Mouse (Mus musculus): ENCODE results near the gene Axin2. TPM values are rescaled to one million over a fixed set of nuclear protein-coding genes. Genes with fewer than 3 reads are reported as not detected.

The Axin2 gene
- polyA plus RNA-seq, 1 experiment = 16.5 TPM

DNA sequence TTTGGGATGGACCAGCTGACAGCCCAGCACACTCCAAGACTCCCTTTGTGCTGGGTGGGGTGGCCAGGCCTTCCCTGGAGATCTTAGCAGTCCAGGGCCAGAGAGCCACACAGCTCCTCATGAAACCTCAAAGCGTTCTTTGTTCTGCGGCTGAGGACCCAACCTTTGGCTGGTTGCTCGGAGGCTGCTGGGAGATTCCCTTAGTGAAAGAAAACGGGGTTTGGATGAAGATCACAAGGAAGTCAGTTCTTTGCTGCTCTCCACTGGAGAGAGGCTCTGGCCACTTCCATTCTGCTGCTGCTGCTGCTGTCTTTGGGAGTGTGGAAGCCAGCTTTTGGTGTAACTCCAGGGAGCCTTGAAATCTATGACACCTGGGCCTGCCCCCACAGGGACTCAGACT is 53.3 kb downstream of the Axin2 start:
- Histone ChIP-seq H3K36me3 (ENCODE audit: control insufficient read depth, insufficient read depth, low read length) (no peaks in the 10 kb centered on the region), H3K4me1 (replicated peaks; ENCODE audit: control insufficient read depth, insufficient read depth, low read length) (no peaks in the 10 kb centered on the region), H3K4me3 (ENCODE audit: control insufficient read depth, insufficient read depth, low read length) (no peak overlapping the region), H3K27me3 (ENCODE audit: control insufficient read depth, insufficient read depth, low read length) (no peaks in the 10 kb centered on the region), H3K27ac (ENCODE audit: control insufficient read depth, insufficient read depth, low read length) (no peak overlapping the region)
- TF ChIP-seq POLR2A (IDR thresholded peaks at IDR 0.05; ENCODE audit: control insufficient read depth, extremely low read depth, insufficient read depth, low read length, poor library complexity) (no peak), CTCF (IDR thresholded peaks at IDR 0.05; ENCODE audit: borderline replicate concordance, control insufficient read depth, extremely low read depth, insufficient read depth, low read length, poor library complexity) (no peak)
- 82% methylated on average over 4 of the region's 4 CpGs for WGBS
- DNase-seq = no peak

- Histone ChIP-seq H3K4me1 (replicated peaks; ENCODE audit: control insufficient read depth, insufficient read depth, low read length) (no peaks in the 10 kb centered on the region), H3K27me3 (ENCODE audit: control insufficient read depth, insufficient read depth, low read length) (no peaks in the 10 kb centered on the region), H3K36me3 (ENCODE audit: control insufficient read depth, insufficient read depth, low read length) (no peaks in the 10 kb centered on the region), H3K27ac (ENCODE audit: control insufficient read depth, insufficient read depth, low read length) (no peak overlapping the region), H3K4me3 (ENCODE audit: control insufficient read depth, insufficient read depth, low read length) (no peak overlapping the region)
- TF ChIP-seq POLR2A (IDR thresholded peaks at IDR 0.05; ENCODE audit: control insufficient read depth, extremely low read depth, insufficient read depth, low read length, poor library complexity) (no peak), CTCF (IDR thresholded peaks at IDR 0.05; ENCODE audit: borderline replicate concordance, control insufficient read depth, extremely low read depth, insufficient read depth, low read length, poor library complexity) (no peak)
- DNase-seq = no peak
- 78% methylated on average over 5 of the region's 5 CpGs for WGBS
Observed at GRCm38 (mm10) chr11:108973866-108974265, 53.7 kb downstream of the Axin2 start.

GRCm38 (mm10) chr11:108975583-108975982 is 55.4 kb downstream of the Axin2 start:
- no peak for DNase-seq
- H3K4me3 ChIP-seq (ENCODE audit: control insufficient read depth, insufficient read depth, low read length) = no peak overlapping the region
- 43% methylated on average over 11 of the region's 11 CpGs for WGBS
- H3K27ac ChIP-seq (ENCODE audit: control insufficient read depth, insufficient read depth, low read length) = no peak overlapping the region
- H3K27me3 ChIP-seq (ENCODE audit: control insufficient read depth, insufficient read depth, low read length) = no peaks in the 10 kb centered on the region
- H3K36me3 ChIP-seq (ENCODE audit: control insufficient read depth, insufficient read depth, low read length) = no peaks in the 10 kb centered on the region
- TF ChIP-seq POLR2A (IDR thresholded peaks at IDR 0.05; ENCODE audit: control insufficient read depth, extremely low read depth, insufficient read depth, low read length, poor library complexity) (no peak), CTCF (IDR thresholded peaks at IDR 0.05; ENCODE audit: borderline replicate concordance, control insufficient read depth, extremely low read depth, insufficient read depth, low read length, poor library complexity) (no peak)
- H3K4me1 ChIP-seq (replicated peaks; ENCODE audit: control insufficient read depth, insufficient read depth, low read length) = no peaks in the 10 kb centered on the region

DNA sequence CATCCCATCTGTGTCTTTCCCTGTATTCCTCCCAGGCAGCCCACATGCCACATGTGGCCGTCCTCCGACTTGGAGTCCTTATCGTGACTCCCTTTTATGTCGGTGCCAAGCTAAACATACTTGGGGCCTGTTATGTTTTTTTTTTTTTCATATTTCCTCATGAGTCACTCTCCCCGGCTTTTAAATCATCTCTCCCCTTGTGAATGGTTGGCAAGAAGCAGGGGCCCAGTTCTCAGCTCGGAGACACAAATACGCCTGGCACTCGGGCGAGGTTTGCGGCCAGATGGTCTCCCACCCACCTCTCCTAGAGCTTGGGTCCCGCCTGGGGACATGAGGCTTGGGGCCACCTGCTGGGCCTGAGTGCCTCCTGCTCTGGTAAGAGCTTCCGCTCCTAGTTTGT is 60.4 kb downstream of the Axin2 start:
- Histone ChIP-seq H3K4me3 (ENCODE audit: control insufficient read depth, insufficient read depth, low read length) (no peak overlapping the region), H3K36me3 (ENCODE audit: control insufficient read depth, insufficient read depth, low read length) (no peaks in the 10 kb centered on the region), H3K27ac (ENCODE audit: control insufficient read depth, insufficient read depth, low read length) (no peak overlapping the region), H3K4me1 (replicated peaks; ENCODE audit: control insufficient read depth, insufficient read depth, low read length) (no peaks in the 10 kb centered on the region), H3K27me3 (ENCODE audit: control insufficient read depth, insufficient read depth, low read length) (no peaks in the 10 kb centered on the region)
- TF ChIP-seq POLR2A (IDR thresholded peaks at IDR 0.05; ENCODE audit: control insufficient read depth, extremely low read depth, insufficient read depth, low read length, poor library complexity) (no peak), CTCF (IDR thresholded peaks at IDR 0.05; ENCODE audit: borderline replicate concordance, control insufficient read depth, extremely low read depth, insufficient read depth, low read length, poor library complexity) (no peak)
- DNase-seq = no peak
- WGBS = 79% methylated on average over 12 of the region's 12 CpGs

DNA sequence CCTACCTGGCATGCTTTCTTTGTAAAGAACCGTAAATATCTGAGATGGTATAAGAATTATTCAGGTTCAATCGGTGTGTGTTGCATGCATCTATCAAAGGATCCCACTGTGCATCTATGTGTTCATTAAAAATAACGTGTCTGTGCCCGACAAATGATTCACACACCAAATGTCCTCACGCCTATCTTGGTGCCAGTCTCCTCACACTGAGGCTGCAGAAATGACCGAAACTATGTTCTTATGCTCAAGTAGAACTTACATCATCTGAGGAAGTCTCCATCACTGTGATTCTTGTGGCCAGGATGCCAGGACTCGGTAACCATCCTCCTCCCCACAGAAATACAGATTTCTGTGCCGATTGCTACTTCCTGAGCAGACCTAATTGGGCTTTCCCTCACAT is 60.9 kb downstream of the Axin2 start:
- Histone ChIP-seq H3K27ac (ENCODE audit: control insufficient read depth, insufficient read depth, low read length) (no peak overlapping the region), H3K27me3 (ENCODE audit: control insufficient read depth, insufficient read depth, low read length) (no peaks in the 10 kb centered on the region), H3K36me3 (ENCODE audit: control insufficient read depth, insufficient read depth, low read length) (no peaks in the 10 kb centered on the region), H3K4me3 (ENCODE audit: control insufficient read depth, insufficient read depth, low read length) (no peak overlapping the region), H3K4me1 (replicated peaks; ENCODE audit: control insufficient read depth, insufficient read depth, low read length) (no peaks in the 10 kb centered on the region)
- 85% methylated on average over 8 of the region's 8 CpGs for WGBS
- TF ChIP-seq POLR2A (IDR thresholded peaks at IDR 0.05; ENCODE audit: control insufficient read depth, extremely low read depth, insufficient read depth, low read length, poor library complexity) = no peak
- no peak for TF ChIP-seq CTCF (IDR thresholded peaks at IDR 0.05; ENCODE audit: borderline replicate concordance, control insufficient read depth, extremely low read depth, insufficient read depth, low read length, poor library complexity)
- no peak for DNase-seq

- H3K4me3 ChIP-seq (ENCODE audit: control insufficient read depth, insufficient read depth, low read length) = no peak overlapping the region
- TF ChIP-seq POLR2A (IDR thresholded peaks at IDR 0.05; ENCODE audit: control insufficient read depth, extremely low read depth, insufficient read depth, low read length, poor library complexity) (no peak), CTCF (IDR thresholded peaks at IDR 0.05; ENCODE audit: borderline replicate concordance, control insufficient read depth, extremely low read depth, insufficient read depth, low read length, poor library complexity) (no peak)
- H3K4me1 ChIP-seq (replicated peaks; ENCODE audit: control insufficient read depth, insufficient read depth, low read length) = no peaks in the 10 kb centered on the region
- 83% methylated on average over 7 of the region's 7 CpGs for WGBS
- no peak overlapping the region for H3K27ac ChIP-seq (ENCODE audit: control insufficient read depth, insufficient read depth, low read length)
- no peak for DNase-seq
- no peaks in the 10 kb centered on the region for H3K36me3 ChIP-seq (ENCODE audit: control insufficient read depth, insufficient read depth, low read length)
- no peaks in the 10 kb centered on the region for H3K27me3 ChIP-seq (ENCODE audit: control insufficient read depth, insufficient read depth, low read length)
Observed at GRCm38 (mm10) chr11:108983409-108984064, 63.4 kb downstream of the Axin2 start.

Data from thymus, adult 2 months (tissue).